Mouse (Mus musculus) ES-E14 (cell line): ENCODE data around the gene Phf6.

Experiments
- CHD2 ChIP-seq: IDR thresholded peaks from 2 replicates; pipeline ENCODE4 v1.6.1; 2014; ENCODE audit warnings: mild to moderate bottlenecking, low read depth, low read length, inconsistent platforms
- HCFC1 ChIP-seq: IDR thresholded peaks from 2 replicates; pipeline ENCODE4 v1.6.1; 2012; ENCODE audit warnings: low read length, inconsistent platforms, borderline replicate concordance; ENCODE audit not compliant: insufficient read depth
- MAFK ChIP-seq: IDR thresholded peaks from 2 replicates; pipeline ENCODE4 v1.6.1; 2014; ENCODE audit warnings: mild to moderate bottlenecking, low read depth, low read length, inconsistent platforms; ENCODE audit not compliant: insufficient read depth
- ZC3H11A ChIP-seq: IDR thresholded peaks from 2 replicates; pipeline ENCODE4 v1.6.1; 2012; ENCODE audit warnings: low read depth, mild to moderate bottlenecking, inconsistent platforms, low read length, borderline replicate concordance

DNA sequence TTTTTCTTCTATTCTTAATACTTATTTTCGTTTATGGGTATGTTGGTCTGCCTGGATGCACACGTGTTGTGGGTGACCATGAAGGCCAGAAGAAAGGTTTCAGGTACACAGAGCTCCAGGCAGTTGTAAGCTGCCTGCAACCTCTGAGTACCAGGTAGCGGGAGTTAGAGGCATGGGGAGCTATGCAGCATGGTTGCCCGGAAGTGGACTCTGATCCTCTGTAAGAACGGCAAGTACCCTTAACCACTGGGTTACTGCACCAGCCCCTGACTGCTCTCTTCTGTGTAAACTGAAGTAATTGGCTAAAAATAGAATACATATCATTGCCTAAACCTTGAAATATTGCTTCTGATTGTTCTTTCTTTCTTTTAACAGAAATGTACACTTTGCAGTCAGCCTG is 33.4 kb downstream of the Phf6 start:
- TF ChIP-seq HCFC1 (no peak), CHD2 (no peak), ZC3H11A (no peak), MAFK (no peak)
